Mouse (Mus musculus) colon, adult 2 months (tissue): ENCODE measurements around the gene Actn3. TPM values are rescaled to one million over a fixed set of nuclear protein-coding genes. Genes with fewer than 3 reads are reported as not detected.

Experiments used
- polyA plus RNA-seq: library from polyadenylated mRNA; depleted of rRNA; stranded (reverse); fragments of >200 nt; gene quantifications from 2 replicates; pipeline ENCODE4 v1.2.3, GENCODE M21; 2012; rRNA removed

Gene Actn3
- 0.58 TPM in 2 replicates for polyA plus RNA-seq

GRCm38 (mm10) chr19:4877785-4878184 lies at the start of gene Actn3:
TSS of gene Actn3 (minus strand) at chr19:4877909.

GRCm38 (mm10) chr19:4905979-4906794 lies 28.5 kb upstream of the Actn3 start, which contains the start of gene Bbs1:
TSS of gene Bbs1 (minus strand) at chr19:4906628.

GRCm38 (mm10) chr19:4878405-4879323 lies 955 bp upstream of the Actn3 start, which contains the start of gene Zdhhc24:
TSS of gene Zdhhc24 (plus strand) at chr19:4878668.

GRCm38 (mm10) chr19:4854552-4855469 lies 22.9 kb downstream of the Actn3 start, which contains the start of gene Ctsf:
TSS of gene Ctsf (plus strand) at chr19:4855130.

GRCm38 (mm10) chr19:4839149-4839548 lies 38.6 kb downstream of the Actn3 start, which contains the start of the genes Ccs and Ccdc87:
TSS of gene Ccs (minus strand) at chr19:4839332.
TSS of gene Ccdc87 (plus strand) at chr19:4839366.

Other genes with a start within 250 kb of the Actn3 start
- 0.09 and 0.10 TPM in 2 replicates for gene Gm960, start 179.2 kb downstream of the Actn3 start, polyA plus RNA-seq
- 2.8 and 3.0 TPM in 2 replicates for gene Sptbn2, start 166.7 kb downstream of the Actn3 start, polyA plus RNA-seq
- gene Rbm4b, start 121.4 kb downstream of the Actn3 start, polyA plus RNA-seq: 4.0 and 4.6 TPM in 2 replicates
- 31.3 and 33.2 TPM in 2 replicates for gene Rbm4, start 84.0 kb downstream of the Actn3 start, polyA plus RNA-seq
- gene Gm21992, start 66.3 kb downstream of the Actn3 start, polyA plus RNA-seq: 10.2 and 18.0 TPM in 2 replicates
- gene Rbm14, start 66.3 kb downstream of the Actn3 start, polyA plus RNA-seq: 63.9 and 69.5 TPM in 2 replicates
- gene Ccs, start 38.6 kb downstream of the Actn3 start, polyA plus RNA-seq: 45.7 and 48.2 TPM in 2 replicates
- gene Ccdc87, start 38.5 kb downstream of the Actn3 start, polyA plus RNA-seq: 0.12 TPM in 1 of 2 replicates, not detected in the other
- gene Ctsf, start 22.8 kb downstream of the Actn3 start, polyA plus RNA-seq: 79.6 and 90.6 TPM in 2 replicates
- 31.6 and 38.3 TPM in 2 replicates for gene Zdhhc24, start 759 bp upstream of the Actn3 start, polyA plus RNA-seq
- 2.6 and 3.9 TPM in 2 replicates for gene Bbs1, start 28.7 kb upstream of the Actn3 start, polyA plus RNA-seq
- 191 and 196 TPM in 2 replicates for gene Dpp3, start 50.4 kb upstream of the Actn3 start, polyA plus RNA-seq
- 3.7 and 3.9 TPM in 2 replicates for gene Peli3, start 65.2 kb upstream of the Actn3 start, polyA plus RNA-seq
- 19.4 and 21.0 TPM in 2 replicates for gene Mrpl11, start 84.2 kb upstream of the Actn3 start, polyA plus RNA-seq
- 2.5 and 3.3 TPM in 2 replicates for gene Npas4, start 112.4 kb upstream of the Actn3 start, polyA plus RNA-seq
- 9.9 and 14.0 TPM in 2 replicates for gene Slc29a2, start 146.0 kb upstream of the Actn3 start, polyA plus RNA-seq
- gene B4gat1, start 160.9 kb upstream of the Actn3 start, polyA plus RNA-seq: 23.4 and 23.6 TPM in 2 replicates
- 1.2 and 2.4 TPM in 2 replicates for gene AC124502.3, start 161.0 kb upstream of the Actn3 start, polyA plus RNA-seq
- 48.4 and 51.7 TPM in 2 replicates for gene Brms1, start 163.4 kb upstream of the Actn3 start, polyA plus RNA-seq
- gene Rin1, start 172.6 kb upstream of the Actn3 start, polyA plus RNA-seq: 14.7 and 15.9 TPM in 2 replicates
- 28.2 and 34.2 TPM in 2 replicates for gene Cd248, start 190.2 kb upstream of the Actn3 start, polyA plus RNA-seq
- gene Tmem151a, start 207.6 kb upstream of the Actn3 start, polyA plus RNA-seq: 3.9 and 4.2 TPM in 2 replicates
- gene Yif1a, start 210.6 kb upstream of the Actn3 start, polyA plus RNA-seq: 254 and 277 TPM in 2 replicates
- 3.3 and 4.0 TPM in 2 replicates for gene Cnih2, start 220.6 kb upstream of the Actn3 start, polyA plus RNA-seq
- gene Rab1b, start 229.2 kb upstream of the Actn3 start, polyA plus RNA-seq: 211 and 244 TPM in 2 replicates
- gene Klc2, start 240.7 kb upstream of the Actn3 start, polyA plus RNA-seq: 26.5 and 30.6 TPM in 2 replicates